Mouse (Mus musculus): ENCODE measurements around the gene Sox5.

DNA sequence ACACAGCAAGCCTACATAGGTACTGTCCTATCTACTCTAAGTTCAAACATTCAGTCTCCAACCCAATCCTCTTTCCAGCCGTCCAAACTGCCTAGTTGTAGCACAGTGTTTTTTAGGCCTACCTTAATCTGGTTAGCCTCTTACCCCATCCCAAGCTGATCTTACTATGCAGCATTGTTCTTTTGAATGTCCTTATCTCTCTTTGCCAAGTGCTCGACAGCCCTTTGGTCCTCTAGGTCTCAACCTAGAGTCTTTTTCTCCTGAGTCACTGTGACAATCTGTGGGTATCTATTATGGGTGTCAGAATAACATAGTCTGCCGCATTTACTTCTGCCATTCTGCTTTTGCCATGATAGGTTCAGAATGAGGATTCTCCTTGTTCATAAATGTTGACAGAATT lies 598.7 kb downstream of the Sox5 start:
- no peak for TF ChIP-seq POLR2A (IDR thresholded peaks at IDR 0.05; ENCODE audit: insufficient read depth, low read depth, low read length)
- TF ChIP-seq EP300 (IDR thresholded peaks at IDR 0.05; ENCODE audit: insufficient read depth, low read depth, low read length), result no peak
- no peak for TF ChIP-seq CTCF (IDR thresholded peaks at IDR 0.05)

All from heart, adult 2 months (tissue).